Mouse (Mus musculus) A20 (cell line): ENCODE measurements at regions not wholly inside any gene's neighbourhood (a gene's known extent, or its start where the extent isn't known, plus 50 kb on each side); places are given as distances from the start of the nearest gene placed in this dataset.
"Not testable (repeated sequence)": the region's sequence is repeated elsewhere in the genome, so short reads cannot be mapped to it uniquely, and the experiment has no call there.

Source experiments
- DNase-seq: peaks from one replicate; pipeline ENCODE4 v3.0.0-alpha.2; 2011; ENCODE audit warnings: low read depth, low spot score

- DNase-seq: no peak
Measured at GRCm38 (mm10) chr13:88459474-88460173, 361.6 kb upstream of the Edil3 start.

- DNase-seq: no peak
Measured at GRCm38 (mm10) chr13:88490104-88490503, 331.2 kb upstream of the Edil3 start.

GRCm38 (mm10) chr13:88510850-88511554 is 310.3 kb upstream of the Edil3 start:
- DNase-seq: no peak

- no peak for DNase-seq
Measured at GRCm38 (mm10) chr13:88534796-88535195, 286.5 kb upstream of the Edil3 start.

GRCm38 (mm10) chr13:88554504-88554903 is 266.8 kb upstream of the Edil3 start:
- no peak for DNase-seq

- no peak for DNase-seq
Measured at GRCm38 (mm10) chr13:88564978-88565377, 256.3 kb upstream of the Edil3 start.

GRCm38 (mm10) chr13:88602244-88602643 is 219.0 kb upstream of the Edil3 start:
- DNase-seq: no peak

GRCm38 (mm10) chr13:88610610-88611009 is 210.7 kb upstream of the Edil3 start:
- peak; percentile 50 for DNase-seq

- no peak for DNase-seq
Measured at GRCm38 (mm10) chr13:88613231-88613630, 208.0 kb upstream of the Edil3 start.

GRCm38 (mm10) chr13:88650135-88650534 is 171.1 kb upstream of the Edil3 start:
- no peak for DNase-seq

- no peak for DNase-seq
Measured at GRCm38 (mm10) chr13:88651036-88651435, 170.2 kb upstream of the Edil3 start.

- no peak for DNase-seq
Measured at GRCm38 (mm10) chr13:88655030-88655429, 166.2 kb upstream of the Edil3 start.

- no peak for DNase-seq
Measured at GRCm38 (mm10) chr13:88675835-88676234, 145.4 kb upstream of the Edil3 start.

GRCm38 (mm10) chr13:88704526-88704925 is 116.7 kb upstream of the Edil3 start:
- no peak for DNase-seq

- DNase-seq: not testable (repeated sequence)
Measured at GRCm38 (mm10) chr13:88729626-88730025, 91.6 kb upstream of the Edil3 start.

GRCm38 (mm10) chr13:88749916-88750315 is 71.4 kb upstream of the Edil3 start:
- no peak for DNase-seq
